Mouse (Mus musculus): Measurements from ENCODE around the gene Chrnd.

The Chrnd gene

DNA sequence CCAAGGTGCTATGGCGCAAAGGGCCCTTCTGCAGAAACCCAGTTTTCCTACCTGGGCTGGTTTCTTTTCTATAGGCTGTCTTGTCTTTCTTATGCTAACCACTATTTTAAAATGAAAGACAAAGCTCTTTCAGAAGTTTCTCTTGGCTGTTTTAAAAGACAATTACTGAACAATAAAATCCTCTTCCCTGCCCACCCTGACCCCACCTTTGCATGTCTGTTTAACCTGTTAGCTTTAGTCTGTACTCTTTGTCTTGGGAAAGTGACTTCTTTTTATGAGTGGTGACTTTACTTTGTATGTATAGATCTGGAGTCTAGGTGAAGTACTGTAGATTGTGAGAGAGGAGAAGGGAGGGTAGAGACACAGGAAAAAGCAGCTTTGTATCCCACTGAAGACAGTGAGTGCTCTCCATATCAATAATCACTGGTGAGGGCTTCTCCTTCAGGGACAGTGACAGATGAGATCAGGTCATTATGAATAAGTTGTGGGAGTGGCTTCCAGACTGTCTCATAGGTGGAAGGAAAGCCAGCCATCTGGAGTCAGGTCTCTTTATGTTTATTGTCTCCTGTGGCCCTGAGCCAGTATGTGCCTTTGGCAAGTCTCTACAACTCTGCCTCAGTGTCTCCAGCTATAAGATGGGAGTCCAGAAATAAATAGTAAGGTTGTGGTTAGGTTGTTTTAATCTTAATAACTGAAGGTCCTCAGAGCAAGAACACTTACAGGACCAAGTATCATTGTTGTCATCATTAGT lies 36.2 kb downstream of the Chrnd start:
- in situ Hi-C loops (cut with MboI; ENCODE audit: low sequenced_read_pairs), result no loop called here

DNA sequence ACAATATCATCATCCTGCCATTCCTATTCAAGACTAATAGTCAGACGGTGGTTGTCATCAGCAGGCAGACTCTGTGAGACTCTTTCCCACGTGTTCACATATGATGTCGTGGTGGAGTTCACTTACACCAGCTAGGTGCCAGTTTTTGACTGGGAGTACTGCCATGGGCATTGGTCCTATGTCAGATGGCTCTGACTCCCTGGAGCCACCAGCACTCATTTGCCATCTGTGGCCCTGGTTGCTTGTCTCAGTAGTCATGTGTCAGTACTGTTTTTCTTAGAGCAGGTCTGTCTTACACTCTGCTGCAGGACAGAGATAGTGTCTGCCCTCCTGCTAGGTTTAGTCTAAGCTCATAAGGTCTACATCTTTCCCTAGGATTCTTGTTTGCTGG lies 36.7 kb downstream of the Chrnd start:
- in situ Hi-C loops (cut with MboI; ENCODE audit: low sequenced_read_pairs), result no loop called here

DNA sequence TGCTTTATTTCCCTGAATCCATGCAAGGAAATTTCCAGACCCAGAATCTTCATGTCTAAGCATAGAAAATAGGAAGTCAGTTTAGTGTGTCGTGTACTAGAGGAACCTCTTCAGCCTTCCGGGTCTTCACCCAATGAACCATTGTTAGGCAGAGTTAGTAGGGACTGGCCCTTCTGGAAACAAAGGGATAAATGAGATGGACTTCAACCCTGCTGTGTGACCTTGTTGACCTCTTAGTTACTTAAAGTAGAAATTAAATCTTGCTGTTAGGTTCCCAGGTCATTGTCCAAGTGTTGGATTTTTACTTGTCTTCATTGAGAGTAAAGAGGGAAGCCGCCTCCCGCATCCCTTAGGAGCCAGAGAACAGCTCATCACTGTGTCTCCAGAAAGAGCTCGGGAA lies 40.2 kb downstream of the Chrnd start:
- in situ Hi-C loops (cut with MboI; ENCODE audit: low sequenced_read_pairs), result no loop called here

DNA sequence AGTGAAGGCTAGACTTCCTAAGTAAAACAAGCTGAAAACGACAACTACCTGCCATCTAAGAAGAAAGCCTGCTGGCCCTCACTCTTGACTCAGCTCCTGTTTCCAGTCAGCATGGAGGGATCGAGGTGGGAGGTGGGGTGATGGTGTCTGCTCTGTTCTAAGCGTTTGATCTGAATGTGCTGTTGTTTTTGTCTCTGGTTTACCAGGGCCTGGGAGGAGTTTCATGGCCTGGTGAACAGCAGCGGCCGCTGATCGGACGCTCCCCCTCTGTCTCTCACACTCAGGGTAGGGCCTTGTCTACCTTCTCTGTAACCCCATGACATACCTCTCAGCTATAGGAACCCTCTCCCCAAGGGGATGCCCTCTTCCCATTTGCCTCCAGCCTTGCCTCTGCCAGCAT lies 41.8 kb downstream of the Chrnd start:
- in situ Hi-C loops (cut with MboI; ENCODE audit: low sequenced_read_pairs), result no loop called here

DNA sequence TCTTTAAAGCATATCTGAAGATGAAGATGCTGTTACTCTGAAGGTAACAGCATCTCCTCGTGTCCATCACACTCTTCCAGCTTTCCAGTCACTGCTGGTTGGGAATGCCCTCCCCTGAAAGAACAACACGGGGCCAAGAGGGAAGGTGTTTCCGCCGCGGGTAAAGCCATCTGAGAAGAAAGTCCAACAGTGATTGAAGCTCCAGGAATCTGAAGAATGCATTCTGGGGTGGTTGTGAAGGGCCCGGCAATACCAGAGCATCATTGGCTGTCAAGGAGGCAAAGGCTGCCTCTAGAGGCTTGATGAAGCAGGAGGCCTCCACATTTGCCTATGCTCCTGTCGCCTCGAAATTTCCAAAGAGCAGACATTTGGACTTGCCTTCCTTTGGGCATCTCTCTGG lies 48.6 kb downstream of the Chrnd start:
- in situ Hi-C loops (cut with MboI; ENCODE audit: low sequenced_read_pairs), result no loop called here

DNA sequence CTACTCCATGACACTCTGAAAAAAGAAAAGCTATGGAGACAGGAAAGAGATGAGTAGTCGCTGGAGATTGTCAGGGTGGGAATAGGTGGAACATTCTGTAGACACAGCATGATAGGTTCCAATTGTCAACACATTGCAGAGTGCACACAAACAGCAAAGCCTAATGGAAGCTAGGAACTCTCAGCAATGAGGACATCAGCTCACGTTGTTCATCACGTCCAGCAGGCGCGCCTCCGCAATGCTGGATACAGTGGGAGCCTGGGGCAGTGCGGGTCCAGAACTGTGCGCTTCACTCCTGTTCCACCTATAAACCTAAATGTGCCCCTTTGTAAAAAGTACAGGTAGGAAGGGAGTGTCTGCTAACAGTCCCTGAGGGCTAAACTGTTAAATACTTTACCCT lies 52.6 kb downstream of the Chrnd start:
- in situ Hi-C loops (cut with MboI; ENCODE audit: low sequenced_read_pairs), result loop anchor here (10.0 kb wide), 1 partner anchor 122 kb away; no protein-coding TSS in a partner anchor

DNA sequence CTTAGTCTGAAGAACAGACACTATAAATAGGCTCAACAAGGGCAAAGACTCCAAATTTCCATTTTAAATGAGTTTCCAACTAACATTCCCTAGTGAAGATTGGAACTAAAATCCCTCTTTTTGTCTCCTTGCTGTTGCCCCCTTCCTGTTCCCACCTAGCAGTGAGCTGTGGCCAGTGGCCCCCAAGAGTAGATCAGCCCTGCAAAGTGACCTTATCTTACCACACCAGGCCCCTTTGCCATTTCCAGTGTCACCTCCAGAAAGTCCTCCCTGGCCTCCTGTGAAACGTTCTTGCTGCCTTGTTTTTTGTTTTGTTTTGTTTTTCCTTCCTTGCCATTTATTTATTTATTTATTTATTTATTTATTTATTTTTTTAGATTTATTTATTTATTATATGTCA lies 55.0 kb downstream of the Chrnd start:
- in situ Hi-C loops (cut with MboI; ENCODE audit: low sequenced_read_pairs), result loop anchor here (10.0 kb wide), 1 partner anchor 119 kb away; no protein-coding TSS in a partner anchor

DNA sequence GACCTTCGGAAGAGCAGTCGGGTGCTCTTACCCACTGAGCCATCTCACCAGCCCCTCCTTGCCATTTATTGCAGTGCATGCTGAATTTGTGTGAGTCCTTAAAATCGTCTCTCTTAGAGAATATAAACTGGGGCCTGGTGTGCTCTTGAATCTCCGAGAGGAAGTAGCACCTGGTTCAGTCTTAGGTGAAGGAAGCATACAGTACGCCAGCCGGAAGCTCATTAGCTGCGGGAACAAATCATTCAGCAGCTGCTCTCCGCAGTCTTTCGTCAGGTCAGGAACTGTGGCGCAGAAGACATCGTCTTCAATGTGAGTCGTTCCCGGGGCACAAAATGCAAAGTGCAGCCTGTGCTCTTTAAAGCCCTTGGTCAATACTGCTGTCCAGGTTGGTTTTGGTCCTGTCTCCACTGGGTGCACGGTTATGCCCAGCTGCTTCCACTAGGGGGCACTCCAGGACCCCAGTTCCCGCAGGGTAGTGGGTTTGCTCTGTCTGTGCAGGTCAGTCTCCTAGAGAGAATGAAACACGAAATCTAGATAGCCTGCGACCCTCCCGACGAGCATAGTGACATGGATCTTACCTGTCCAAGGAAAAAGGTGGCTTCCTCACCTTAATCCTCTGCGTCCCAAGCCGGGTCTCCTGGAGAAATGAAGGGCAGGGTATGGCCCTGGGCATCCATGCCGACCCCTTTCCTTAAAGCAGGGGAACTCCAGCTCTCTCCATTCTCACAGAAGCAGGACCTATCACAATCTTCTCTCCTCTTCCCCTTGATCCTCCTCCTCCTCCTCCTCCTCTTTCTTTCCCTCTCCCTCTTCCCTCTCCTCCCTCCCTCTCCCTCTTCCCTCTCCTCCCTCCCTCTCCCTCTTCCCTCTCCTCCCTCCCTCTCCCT lies 55.8 kb downstream of the Chrnd start:
- in situ Hi-C loops (cut with MboI; ENCODE audit: low sequenced_read_pairs), result loop anchor here (10.0 kb wide), 1 partner anchor 119 kb away; no protein-coding TSS in a partner anchor
